In the genomic region with DNA sequence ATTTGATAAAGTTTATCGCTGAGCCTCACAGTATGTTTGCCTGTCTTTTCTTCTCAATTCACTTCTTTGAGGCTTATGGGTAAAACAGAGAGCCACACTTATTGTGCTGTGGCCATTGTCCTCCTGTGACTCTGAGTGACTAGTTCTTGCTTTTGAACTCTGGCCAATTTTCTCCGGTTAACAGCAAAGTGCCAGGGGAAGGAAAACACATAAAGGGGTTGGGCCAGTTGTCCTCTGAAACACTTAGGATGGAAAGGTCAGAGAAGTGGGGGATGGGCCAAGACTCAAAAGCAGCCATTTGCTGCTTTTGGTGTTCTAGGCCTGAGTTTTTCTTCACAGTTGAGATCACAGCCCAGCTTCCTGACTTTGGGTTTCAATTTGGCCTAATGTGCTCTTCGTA, we compare ENCODE assay signal across 9 mouse cellular contexts. TPM values are rescaled to one million over a fixed set of nuclear protein-coding genes. Genes with fewer than 3 reads are reported as not detected.
DNase-seq lines count a peak whose midpoint lies in the region; ATAC-seq lines count a peak whose summit lies in the region.
"Had no signal": no experiment of that assay in that cellular context is flagged by ENCODE, and none has a peak within 500 bp of the region (broad histone marks: within the 10 kb centered on the region; RNA-seq: fewer than 3 reads in every experiment).

No protein-coding gene starts in this region.

- no peaks in the 10 kb centered on the region for H3K36me3 ChIP-seq in limb, embryonic 12.5 days
- H3K36me3 ChIP-seq: neural tube, embryonic 13.5 days had no signal

- intact Hi-C loops in heart, postnatal 10 days (cut with DNase I) = loop anchor here (2.0 kb wide), 1 partner anchor 46 kb away; no protein-coding TSS in a partner anchor

- no peak overlapping the region for H3K4me2 ChIP-seq in limb, embryonic 12.5 days
- H3K4me2 ChIP-seq: neural tube, embryonic 13.5 days had no signal

- ATAC-seq in limb, embryonic 12.5 days (ENCODE audit: insufficient number of reproducible peaks, insufficient read depth, low FRiP score, low TSS enrichment, low read depth) = no peak
- ATAC-seq in CD4-positive, CD25-positive, alpha-beta regulatory T cell, adult 4 months = no peak
- ATAC-seq in megakaryocyte-erythroid progenitor cell, adult 5-6 weeks (replicated peaks; ENCODE audit: low FRiP score, low TSS enrichment, poor library complexity, severe bottlenecking) = no peak

- H3K9me3 ChIP-seq in limb, embryonic 12.5 days = no peaks in the 10 kb centered on the region
- H3K9me3 ChIP-seq: neural tube, embryonic 13.5 days had no signal

- peaks cover 6% of the 10 kb centered on the region for H3K4me1 ChIP-seq in brown adipose tissue, adult 24 weeks (ENCODE audit: control insufficient read depth, insufficient read depth, insufficient read length, low read length)
- peaks cover 8% of the 10 kb centered on the region for H3K4me1 ChIP-seq in limb, embryonic 12.5 days (replicated peaks)

- H3K4me3 ChIP-seq in brown adipose tissue, adult 24 weeks (ENCODE audit: insufficient read depth, low read depth, low read length) = no peak overlapping the region
- no peak overlapping the region for H3K4me3 ChIP-seq in limb, embryonic 12.5 days (replicated peaks)
- H3K4me3 ChIP-seq: neural tube, embryonic 13.5 days had no signal

- H3K9ac ChIP-seq in limb, embryonic 12.5 days (replicated peaks) = no peak overlapping the region
- H3K9ac ChIP-seq: neural tube, embryonic 13.5 days had no signal

- 51% methylated on average over 3 of the region's 3 CpGs for WGBS in limb, embryonic 12.5 days

- 0 out of 2 replicates have a peak overlapping the region, but pooled peaks have one; percentile 3 for H3K27ac ChIP-seq in brown adipose tissue, adult 24 weeks (replicated peaks; ENCODE audit: low read depth, low read length)
- H3K27ac ChIP-seq in limb, embryonic 12.5 days = peak overlapping the region; percentile 29; the same call in 1 of the 2 replicates
- H3K27ac ChIP-seq: neural tube, embryonic 13.5 days had no signal

- peak; percentile 49 for DNase-seq in Muller cell, postnatal 12 days (ENCODE audit: inconsistent ontology term)
- peak; percentile 38 to 59 for DNase-seq in heart, postnatal 10 days
- no peak for DNase-seq in layer of hippocampus, postnatal 10 days (ENCODE audit: low spot score in 2 of 2)

- no peaks in the 10 kb centered on the region for H3K27me3 ChIP-seq in limb, embryonic 12.5 days
- H3K27me3 ChIP-seq: neural tube, embryonic 13.5 days had no signal

RNA-seq across cellular contexts. Expression of a gene that starts 50.0 kb away (rescaled TPM):
- polyA plus RNA-seq in brown adipose tissue, adult 24 weeks (2012; ENCODE audit: insufficient read depth, insufficient read length, missing spikeins) = 7.1 and 7.2 TPM in 2 replicates
- 10 to 100 TPM; 71.4 to 75.3 TPM for total RNA-seq in heart, postnatal 10 days (2021)
- polyA plus RNA-seq in limb, embryonic 12.5 days (2016; fragmentation: Nextera tagmentation; extraction: Ambion mirVana) = 160 and 168 TPM in 2 replicates
- polyA plus RNA-seq in CD4-positive, CD25-positive, alpha-beta regulatory T cell, adult 4 months (2017; shearing (Covaris generic)) = 1 to 10 TPM; 1.7 to 4.1 TPM
- total RNA-seq in megakaryocyte-erythroid progenitor cell, adult 5-6 weeks (2014; fragmentation: Nextera tagmentation) = 0.52 and 0.62 TPM in 2 replicates
- 3.6 and 5.3 TPM in 2 replicates for total RNA-seq in megakaryocyte-erythroid progenitor cell, adult 5-6 weeks (2017)
- 100 to 1,000 TPM; 207 to 227 TPM for total RNA-seq in layer of hippocampus, postnatal 10 days (2021)
- total RNA-seq: MEL had no signal

Comparison
In these comparisons a context has a peak if more than half of its experiments do, and no peak if none do; other contexts are left out.
1. DNase-seq: peak in Muller cell, postnatal 12 days (single experiment) and heart, postnatal 10 days (2 of 2); none in layer of hippocampus, postnatal 10 days (0 of 2).
2. RNA of a gene that starts 50.0 kb away (total RNA-seq): 207 to 227 TPM in layer of hippocampus, postnatal 10 days and 71.4 to 75.3 TPM in heart, postnatal 10 days; 0.52 to 5.3 TPM in megakaryocyte-erythroid progenitor cell, adult 5-6 weeks; every median in the first group is over 10 times any median in the second.